In the genomic region with DNA sequence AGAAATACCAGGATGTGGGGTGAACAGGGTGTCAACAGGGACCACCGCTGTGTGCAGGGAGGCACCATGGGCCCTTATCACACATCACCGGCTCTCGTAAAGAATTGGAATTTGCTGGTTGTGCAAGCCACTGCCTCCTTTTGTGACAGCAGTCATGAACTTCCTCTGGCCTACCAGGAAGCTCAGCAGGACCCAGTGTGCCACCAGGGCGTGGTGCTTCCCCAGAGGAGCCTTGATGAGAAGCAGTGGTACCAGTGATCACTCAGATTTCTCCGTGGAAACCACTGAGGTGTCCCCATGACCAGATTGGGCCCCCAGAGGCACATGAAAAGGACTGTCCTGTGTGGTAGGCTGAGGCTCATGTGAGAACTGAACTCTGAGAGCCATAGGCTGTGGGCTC, we compare ENCODE assay signal across 9 mouse cellular contexts. TPM values are rescaled to one million over a fixed set of nuclear protein-coding genes. Genes with fewer than 3 reads are reported as not detected.
A peak's percentile ranks its signal among the peaks of the same experiment; 100 is the strongest.
DNase-seq lines count a peak whose midpoint lies in the region; ATAC-seq lines count a peak whose summit lies in the region.
"Had no signal": no experiment of that assay in that cellular context is flagged by ENCODE, and none has a peak within 500 bp of the region (broad histone marks: within the 10 kb centered on the region; RNA-seq: fewer than 3 reads in every experiment).

No protein-coding gene starts in this region.

- peak overlapping the region; percentile 24; the same call in 1 of the 2 replicates for H3K27ac ChIP-seq in limb, embryonic 15.5 days
- no peak overlapping the region for H3K27ac ChIP-seq in limb, embryonic 10.5 days

- peaks cover 24% of the 10 kb centered on the region; the same call in 1 of the 2 replicates for H3K4me1 ChIP-seq in limb, embryonic 15.5 days
- peaks cover 40% of the 10 kb centered on the region for H3K4me1 ChIP-seq in limb, embryonic 10.5 days

- no peak overlapping the region for H3K4me2 ChIP-seq in limb, embryonic 15.5 days
- H3K4me2 ChIP-seq: hindbrain, embryonic 15.5 days had no signal

- 82% methylated on average over 5 of the region's 5 CpGs for WGBS in limb, embryonic 15.5 days
- WGBS in limb, embryonic 10.5 days = 93% methylated on average over 5 of the region's 5 CpGs

- H3K9me3 ChIP-seq in limb, embryonic 15.5 days = no peaks in the 10 kb centered on the region
- H3K9me3 ChIP-seq in limb, embryonic 10.5 days (replicated peaks) = no peaks in the 10 kb centered on the region
- H3K9me3 ChIP-seq: hindbrain, embryonic 15.5 days had no signal

- H3K27me3 ChIP-seq in limb, embryonic 15.5 days = no peaks in the 10 kb centered on the region
- no peaks in the 10 kb centered on the region for H3K27me3 ChIP-seq in limb, embryonic 10.5 days (ENCODE audit: low read depth, poor library complexity, severe bottlenecking)
- H3K27me3 ChIP-seq: hindbrain, embryonic 15.5 days had no signal

- H3K4me3 ChIP-seq in limb, embryonic 15.5 days = no peak overlapping the region
- H3K4me3 ChIP-seq in limb, embryonic 10.5 days = no peak overlapping the region
- H3K4me3 ChIP-seq: hindbrain, embryonic 15.5 days had no signal

- H3K9ac ChIP-seq in limb, embryonic 15.5 days = no peak overlapping the region
- H3K9ac ChIP-seq: hindbrain, embryonic 15.5 days had no signal

- H3K36me3 ChIP-seq in limb, embryonic 15.5 days = peaks cover 35% of the 10 kb centered on the region
- H3K36me3 ChIP-seq in limb, embryonic 10.5 days = peaks cover 78% of the 10 kb centered on the region

- no peak for ATAC-seq in limb, embryonic 15.5 days (ENCODE audit: insufficient number of reproducible peaks, low FRiP score, low TSS enrichment, low read depth)
- ATAC-seq in hematopoietic stem cell, adult 5-6 weeks (replicated peaks in 1 of 2; ENCODE audit: insufficient read depth in 1 of 2, low FRiP score in 2 of 2, low TSS enrichment in 1 of 2, low read depth in 1 of 2, poor library complexity in 2 of 2, severe bottlenecking in 2 of 2) = peak; percentile 14 to 28; a peak in 1 of 4 replicates
- ATAC-seq in megakaryocyte progenitor cell, adult 5-6 weeks (replicated peaks; ENCODE audit: poor library complexity) = peak; percentile 63

- peak; percentile 10 for DNase-seq in adrenal gland, adult 8-10 months
- no peak for DNase-seq in adrenal gland, postnatal 4 days (ENCODE audit: low spot score in 2 of 2)
- no peak for DNase-seq in limb, embryonic 10.5 days (ENCODE audit: low spot score)
- DNase-seq in layer of hippocampus, postnatal 14 days (ENCODE audit: low spot score in 2 of 2) = no peak
- no peak for DNase-seq in testis, postnatal 10 days (ENCODE audit: low spot score)

RNA-seq across cellular contexts. Expression of a gene that starts 13.0 kb away (rescaled TPM):
- total RNA-seq in adrenal gland, adult 8-10 months (2022) = 10 to 100 TPM; 44.3 to 52.5 (median 49.9) TPM
- total RNA-seq in adrenal gland, postnatal 4 days (2021) = 10 to 100 TPM; 66.3 to 67.4 TPM
- 210 and 217 TPM in 2 replicates for polyA plus RNA-seq in limb, embryonic 15.5 days (2015; fragmentation: Nextera tagmentation; extraction: Ambion mirVana)
- polyA plus RNA-seq in limb, embryonic 10.5 days (2016; fragmentation: Nextera tagmentation; extraction: Ambion mirVana) = 181 and 187 TPM in 2 replicates
- total RNA-seq in hematopoietic stem cell, adult 5-6 weeks (2017) = 29.6 and 37.1 TPM in 2 replicates
- 19.1 TPM in 2 replicates for total RNA-seq in megakaryocyte progenitor cell, adult 5-6 weeks (2015)
- total RNA-seq in megakaryocyte progenitor cell, adult 5-6 weeks (2017) = 22.1 and 25.0 TPM in 2 replicates
- total RNA-seq in layer of hippocampus, postnatal 14 days (2021) = 10 to 100 TPM; 64.9 to 67.5 TPM

RNA-seq across cellular contexts. Expression of a gene that starts 16.9 kb away (rescaled TPM):
- total RNA-seq in adrenal gland, adult 8-10 months (2022) = 1 to 10 TPM; 3.8 to 6.0 (median 4.3) TPM
- total RNA-seq in adrenal gland, postnatal 4 days (2021) = 10 to 100 TPM; 15.6 to 16.2 TPM
- polyA plus RNA-seq in limb, embryonic 15.5 days (2015; fragmentation: Nextera tagmentation; extraction: Ambion mirVana) = 19.1 and 21.4 TPM in 2 replicates
- 54.7 and 60.2 TPM in 2 replicates for polyA plus RNA-seq in limb, embryonic 10.5 days (2016; fragmentation: Nextera tagmentation; extraction: Ambion mirVana)
- total RNA-seq in hematopoietic stem cell, adult 5-6 weeks (2017) = 24.5 and 29.7 TPM in 2 replicates
- total RNA-seq in megakaryocyte progenitor cell, adult 5-6 weeks (2015) = 15.5 and 16.7 TPM in 2 replicates
- total RNA-seq in megakaryocyte progenitor cell, adult 5-6 weeks (2017) = 32.3 and 33.9 TPM in 2 replicates
- total RNA-seq in layer of hippocampus, postnatal 14 days (2021) = 1 to 10 TPM; 3.5 to 5.0 TPM

RNA-seq across cellular contexts. Expression of a gene that starts 17.9 kb away (rescaled TPM):
- total RNA-seq in adrenal gland, adult 8-10 months (2022) = 100 to 1,000 TPM; 101 to 119 (median 110) TPM
- 10 to 100 TPM; 91.6 to 91.9 TPM for total RNA-seq in adrenal gland, postnatal 4 days (2021)
- polyA plus RNA-seq in limb, embryonic 15.5 days (2015; fragmentation: Nextera tagmentation; extraction: Ambion mirVana) = 71.2 and 82.9 TPM in 2 replicates
- polyA plus RNA-seq in limb, embryonic 10.5 days (2016; fragmentation: Nextera tagmentation; extraction: Ambion mirVana) = 115 and 130 TPM in 2 replicates
- 73.7 and 97.0 TPM in 2 replicates for total RNA-seq in hematopoietic stem cell, adult 5-6 weeks (2017)
- 9.2 and 17.4 TPM in 2 replicates for total RNA-seq in megakaryocyte progenitor cell, adult 5-6 weeks (2015)
- total RNA-seq in megakaryocyte progenitor cell, adult 5-6 weeks (2017) = 76.6 and 92.5 TPM in 2 replicates
- 100 to 1,000 TPM; 112 to 119 TPM for total RNA-seq in layer of hippocampus, postnatal 14 days (2021)

RNA-seq across cellular contexts. Expression of a gene that starts 18.0 kb away (rescaled TPM):
- 1 to 10 TPM; 4.8 to 9.3 (median 6.8) TPM for total RNA-seq in adrenal gland, adult 8-10 months (2022)
- 1 to 10 TPM; 9.3 to 9.4 TPM for total RNA-seq in adrenal gland, postnatal 4 days (2021)
- 26.0 and 28.2 TPM in 2 replicates for polyA plus RNA-seq in limb, embryonic 15.5 days (2015; fragmentation: Nextera tagmentation; extraction: Ambion mirVana)
- 6.4 and 7.3 TPM in 2 replicates for polyA plus RNA-seq in limb, embryonic 10.5 days (2016; fragmentation: Nextera tagmentation; extraction: Ambion mirVana)
- 1.1 and 1.9 TPM in 2 replicates for total RNA-seq in hematopoietic stem cell, adult 5-6 weeks (2017)
- 0.32 TPM in 1 of 2 replicates, not detected in the other for total RNA-seq in megakaryocyte progenitor cell, adult 5-6 weeks (2015)
- total RNA-seq in megakaryocyte progenitor cell, adult 5-6 weeks (2017) = not detected in 2 replicates
- total RNA-seq in layer of hippocampus, postnatal 14 days (2021) = 1 to 10 TPM; 4.0 to 4.3 TPM

RNA-seq across cellular contexts. Expression of a gene that starts 37.1 kb away (rescaled TPM):
- total RNA-seq in adrenal gland, adult 8-10 months (2022) = 1 to 10 TPM in 3 of 4 experiments, under 1 TPM in 1; 0.87 to 3.4 (median 2.9) TPM
- 1 to 10 TPM; 4.1 to 9.2 TPM for total RNA-seq in adrenal gland, postnatal 4 days (2021)
- polyA plus RNA-seq in limb, embryonic 15.5 days (2015; fragmentation: Nextera tagmentation; extraction: Ambion mirVana) = 12.6 and 18.3 TPM in 2 replicates
- polyA plus RNA-seq in limb, embryonic 10.5 days (2016; fragmentation: Nextera tagmentation; extraction: Ambion mirVana) = 44.0 and 56.6 TPM in 2 replicates
- not detected in 2 replicates for total RNA-seq in hematopoietic stem cell, adult 5-6 weeks (2017)
- total RNA-seq in megakaryocyte progenitor cell, adult 5-6 weeks (2015) = not detected in 2 replicates
- total RNA-seq in megakaryocyte progenitor cell, adult 5-6 weeks (2017) = not detected in 2 replicates
- total RNA-seq in layer of hippocampus, postnatal 14 days (2021) = 10 to 100 TPM; 73.1 to 76.4 TPM
